Mouse (Mus musculus): ENCODE measurements around the gene Mrpl33. TPM values are rescaled to one million over a fixed set of nuclear protein-coding genes. Genes with fewer than 3 reads are reported as not detected.
A peak's percentile ranks its signal among the peaks of the same experiment; 100 is the strongest.

Gene Mrpl33
- total RNA-seq, 2 experiments from 2014 or later = 113 to 114 TPM

GRCm38 (mm10) chr5:31671137-31671536 is 74.4 kb downstream of the Mrpl33 start:
- intact Hi-C loops (cut with DNase I) = no loop called here
- no peak for DNase-seq (ENCODE audit: low spot score in 2 of 2)

- DNase-seq (ENCODE audit: low spot score in 2 of 2) = no peak
- intact Hi-C loops (cut with DNase I) = no loop called here
Observed at GRCm38 (mm10) chr5:31673431-31673830, 76.7 kb downstream of the Mrpl33 start.

GRCm38 (mm10) chr5:31678000-31678399 is 81.3 kb downstream of the Mrpl33 start:
- intact Hi-C loops (cut with DNase I) = no loop called here
- no peak for DNase-seq (ENCODE audit: low spot score in 2 of 2)

GRCm38 (mm10) chr5:31680183-31680582 is 83.4 kb downstream of the Mrpl33 start:
- intact Hi-C loops (cut with DNase I) = no loop called here

GRCm38 (mm10) chr5:31682305-31682704 is 85.6 kb downstream of the Mrpl33 start:
- DNase-seq (ENCODE audit: low spot score in 2 of 2) = no peak
- intact Hi-C loops (cut with DNase I) = no loop called here

More at GRCm38 (mm10) chr5:31680183-31680582, 83.4 kb downstream of the Mrpl33 start:
- no peak for DNase-seq (ENCODE audit: low spot score in 2 of 2)

- intact Hi-C loops (cut with DNase I) = no loop called here
- DNase-seq (ENCODE audit: low spot score in 2 of 2) = no peak
Observed at GRCm38 (mm10) chr5:31686040-31686439, 89.3 kb downstream of the Mrpl33 start.

GRCm38 (mm10) chr5:31687972-31688371 is 91.2 kb downstream of the Mrpl33 start:
- no peak for DNase-seq (ENCODE audit: low spot score in 2 of 2)
- intact Hi-C loops (cut with DNase I) = no loop called here

GRCm38 (mm10) chr5:31693191-31693590 is 96.5 kb downstream of the Mrpl33 start:
- intact Hi-C loops (cut with DNase I) = no loop called here
- no peak for DNase-seq (ENCODE audit: low spot score in 2 of 2)

- DNase-seq (ENCODE audit: low spot score in 2 of 2) = no peak
- intact Hi-C loops (cut with DNase I) = loop anchor here (5.0 kb wide), 1 partner anchor 100 kb away; the partner anchor contains the start of gene Mrpl33
Observed at GRCm38 (mm10) chr5:31696971-31697643, 100.4 kb downstream of the Mrpl33 start, which contains the start of gene Rbks. TSS of gene Rbks (minus strand) at chr5:31697627.

- DNase-seq (ENCODE audit: low spot score in 2 of 2) = peak; percentile 90 to 91
- intact Hi-C loops (cut with DNase I) = loop anchor here (2.0 to 5.0 kb wide), 2 partner anchors 100 to 441 kb away; partner anchors contain the start of gene Mrpl33
Observed at GRCm38 (mm10) chr5:31697644-31698296, 101.0 kb downstream of the Mrpl33 start, which contains the start of gene Babam2. TSS of gene Babam2 (plus strand) at chr5:31697684.

- intact Hi-C loops (cut with DNase I) = loop anchor here (2.0 to 5.0 kb wide), 2 partner anchors 101 to 440 kb away; partner anchors contain the start of gene Mrpl33
- DNase-seq (ENCODE audit: low spot score in 2 of 2) = peak; percentile 81 to 90
Observed at GRCm38 (mm10) chr5:31698297-31698726, 101.6 kb downstream of the Mrpl33 start.

- intact Hi-C loops (cut with DNase I) = loop anchor here (2.0 to 5.0 kb wide), 2 partner anchors 102 to 440 kb away; partner anchors contain the start of gene Mrpl33
- DNase-seq (ENCODE audit: low spot score in 2 of 2) = no peak
Observed at GRCm38 (mm10) chr5:31698931-31699330, 102.2 kb downstream of the Mrpl33 start.

- intact Hi-C loops (cut with DNase I) = loop anchor here (2.0 to 5.0 kb wide), 2 partner anchors 102 to 439 kb away; partner anchors contain the start of gene Mrpl33
- no peak for DNase-seq (ENCODE audit: low spot score in 2 of 2)
Observed at GRCm38 (mm10) chr5:31699397-31699796, 102.7 kb downstream of the Mrpl33 start.

GRCm38 (mm10) chr5:31704971-31705370 is 108.2 kb downstream of the Mrpl33 start:
- intact Hi-C loops (cut with DNase I) = no loop called here

GRCm38 (mm10) chr5:31706826-31707225 is 110.1 kb downstream of the Mrpl33 start:
- intact Hi-C loops (cut with DNase I) = no loop called here

More at GRCm38 (mm10) chr5:31704971-31705370, 108.2 kb downstream of the Mrpl33 start:
- peak; percentile 66 to 72 for DNase-seq (ENCODE audit: low spot score in 2 of 2)

GRCm38 (mm10) chr5:31709389-31709788 is 112.7 kb downstream of the Mrpl33 start:
- intact Hi-C loops (cut with DNase I) = no loop called here
- DNase-seq (ENCODE audit: low spot score in 2 of 2) = no peak

More at GRCm38 (mm10) chr5:31706826-31707225, 110.1 kb downstream of the Mrpl33 start:
- no peak for DNase-seq (ENCODE audit: low spot score in 2 of 2)

- no peak for DNase-seq (ENCODE audit: low spot score in 2 of 2)
- intact Hi-C loops (cut with DNase I) = no loop called here
Observed at GRCm38 (mm10) chr5:31713280-31713711, 116.6 kb downstream of the Mrpl33 start.

- no peak for DNase-seq (ENCODE audit: low spot score in 2 of 2)
- intact Hi-C loops (cut with DNase I) = no loop called here
Observed at GRCm38 (mm10) chr5:31713841-31714264, 117.1 kb downstream of the Mrpl33 start.
